Mouse (Mus musculus): Measurements from ENCODE around the gene Rab32.

GRCm38 (mm10) chr10:10580811-10581210 is 22.7 kb upstream of the Rab32 start:
- TF ChIP-seq CTCF (IDR thresholded peaks at IDR 0.05) (no peak), EP300 (IDR thresholded peaks at IDR 0.05) (no peak)
